Mouse (Mus musculus) G1E (cell line): ENCODE results near the gene Myh11. TPM values are rescaled to one million over a fixed set of nuclear protein-coding genes. Genes with fewer than 3 reads are reported as not detected.

Experiments
- ATAC-seq: 2 replicates; pipeline ENCODE4 v1.8.0; 2016; ENCODE audit warnings: mild to moderate bottlenecking; ENCODE audit not compliant: insufficient number of reproducible peaks, poor library complexity, low FRiP score, severe bottlenecking; ENCODE audit errors: extremely low read depth
- DNase-seq: peaks from one replicate; pipeline ENCODE4 v3.0.0; 2012; ENCODE audit warnings: low spot score
- H3K27me3 ChIP-seq: 2 replicates; pipeline ENCODE4 v1.6.1; 2012; ENCODE audit warnings: mild to moderate bottlenecking, low read length, inconsistent platforms; ENCODE audit not compliant: insufficient read depth
- H3K36me3 ChIP-seq: replicated peaks from 2 replicates; pipeline ENCODE3; 2012; ENCODE audit warnings: mild to moderate bottlenecking, inconsistent platforms
- H3K4me1 ChIP-seq: 2 replicates; pipeline ENCODE4 v1.6.1; 2012; ENCODE audit warnings: low read depth, low read length, inconsistent platforms, mixed read lengths; ENCODE audit not compliant: insufficient read depth
- H3K4me3 ChIP-seq: 2 replicates; pipeline ENCODE4 v1.5.1; 2012; ENCODE audit warnings: low read depth, mild to moderate bottlenecking, inconsistent platforms, low read length, moderate library complexity, mixed read lengths
- H3K9me3 ChIP-seq: replicated peaks from 2 replicates; pipeline ENCODE4 v1.6.1; 2012; ENCODE audit warnings: inconsistent platforms
- CTCF ChIP-seq: IDR thresholded peaks from 2 replicates; pipeline ENCODE4 v1.5.1; 2012; ENCODE audit warnings: low read depth, low read length, inconsistent platforms, mixed read lengths
- GATA1 ChIP-seq: IDR thresholded peaks from 2 replicates; pipeline ENCODE4 v1.6.1; 2012; ENCODE audit warnings: borderline replicate concordance, low read length, inconsistent platforms, mixed read lengths
- GATA2 ChIP-seq: IDR thresholded peaks from 2 replicates; pipeline ENCODE4 v1.6.1; 2012; ENCODE audit warnings: low read depth, low read length, inconsistent platforms, borderline replicate concordance
- POLR2AphosphoS5 ChIP-seq: IDR thresholded peaks from 2 replicates; pipeline ENCODE4 v1.6.1; 2012; ENCODE audit warnings: low read depth, low read length, inconsistent platforms; ENCODE audit not compliant: insufficient replicate concordance
- TAL1 ChIP-seq: conservative IDR thresholded peaks from 2 replicates; pipeline ENCODE4 v1.6.1; 2012; ENCODE audit warnings: low read depth, low read length, inconsistent platforms, mixed read lengths
- polyA plus RNA-seq: library from polyadenylated mRNA; stranded (reverse); fragments of >175 nt; gene quantifications from 2 replicates; pipeline ENCODE4 v1.2.3, GENCODE M21; 2012
- total RNA-seq, 2 experiments: library from RNA; stranded (forward) in 1 of 2; stranded (reverse) in 1 of 2; fragments of 200-1000 nt in 1 of 2; fragments of >200 nt in 1 of 2; fragmentation: Nextera tagmentation in 1 of 2; gene quantifications; 2 replicates each; pipeline ENCODE4 v1.2.3; 2014 to 2017

Gene Myh11
- total and polyA plus RNA-seq, 3 experiments = 0.01 to 0.22 TPM; not detected in 1

GRCm38 (mm10) chr16:14180163-14180733 lies 110.9 kb downstream of the Myh11 start:
- DNase-seq = no peak
- Histone ChIP-seq H3K4me3 (no peak overlapping the region), H3K36me3 (peaks cover 97% of the 10 kb centered on the region), H3K27me3 (no peaks in the 10 kb centered on the region), H3K4me1 (peaks cover 9% of the 10 kb centered on the region), H3K9me3 (no peaks in the 10 kb centered on the region)
- ATAC-seq = no peak
- no peak for TF ChIP-seq POLR2AphosphoS5
- TF ChIP-seq GATA2 = no peak
- no peak for TF ChIP-seq TAL1
- TF ChIP-seq CTCF = no peak
- TF ChIP-seq GATA1 = no peak

- no peaks in the 10 kb centered on the region for H3K9me3 ChIP-seq
- ATAC-seq (no peak), DNase-seq (no peak)
- no peak overlapping the region for H3K4me3 ChIP-seq
- no peaks in the 10 kb centered on the region for H3K27me3 ChIP-seq
- H3K4me1 ChIP-seq = peaks cover 9% of the 10 kb centered on the region
- H3K36me3 ChIP-seq = peaks cover 98% of the 10 kb centered on the region
- TF ChIP-seq GATA1 (no peak), POLR2AphosphoS5 (no peak), TAL1 (no peak), GATA2 (no peak), CTCF (no peak)
Observed at GRCm38 (mm10) chr16:14178041-14178440, 113.1 kb downstream of the Myh11 start.

GRCm38 (mm10) chr16:14169706-14170105 lies 121.5 kb downstream of the Myh11 start:
- H3K36me3 ChIP-seq = peaks cover 89% of the 10 kb centered on the region
- H3K4me3 ChIP-seq = no peak overlapping the region
- TF ChIP-seq TAL1 (no peak), GATA2 (no peak), GATA1 (no peak), CTCF (no peak), POLR2AphosphoS5 (no peak)

GRCm38 (mm10) chr16:14166490-14166889 lies 124.7 kb downstream of the Myh11 start:
- no peak for TF ChIP-seq TAL1
- ATAC-seq (no peak), DNase-seq (no peak)
- no peaks in the 10 kb centered on the region for H3K9me3 ChIP-seq
- H3K36me3 ChIP-seq = peaks cover 57% of the 10 kb centered on the region
- H3K4me1 ChIP-seq = peaks cover 43% of the 10 kb centered on the region
- H3K4me3 ChIP-seq = no peak overlapping the region
- no peaks in the 10 kb centered on the region for H3K27me3 ChIP-seq

More at GRCm38 (mm10) chr16:14169706-14170105, 121.5 kb downstream of the Myh11 start:
- H3K4me1 ChIP-seq = peaks cover 20% of the 10 kb centered on the region
- DNase-seq (no peak), ATAC-seq (no peak)
- H3K9me3 ChIP-seq = no peaks in the 10 kb centered on the region
- no peaks in the 10 kb centered on the region for H3K27me3 ChIP-seq

GRCm38 (mm10) chr16:14163731-14164130 lies 127.4 kb downstream of the Myh11 start:
- no peak for ATAC-seq
- no peak for TF ChIP-seq TAL1
- no peak for TF ChIP-seq GATA2
- TF ChIP-seq POLR2AphosphoS5 = no peak
- no peak for TF ChIP-seq GATA1
- no peak for TF ChIP-seq CTCF
- Histone ChIP-seq H3K4me1 (peaks cover 54% of the 10 kb centered on the region), H3K4me3 (peak overlapping the region; percentile 79), H3K9me3 (no peaks in the 10 kb centered on the region), H3K36me3 (peaks cover 30% of the 10 kb centered on the region), H3K27me3 (no peaks in the 10 kb centered on the region)
- peak; percentile 22 for DNase-seq

GRCm38 (mm10) chr16:14162988-14163416 lies 128.2 kb downstream of the Myh11 start, which contains the start of the genes Nde1 and Marf1:
TSS of gene Nde1 (plus strand) at chr16:14163275.
TSS of gene Marf1 (minus strand) at chr16:14163351.
- Histone ChIP-seq H3K27me3 (no peaks in the 10 kb centered on the region), H3K9me3 (no peaks in the 10 kb centered on the region), H3K4me3 (peak within 1 kb of the TSS; percentile 79), H3K36me3 (peaks cover 23% of the 10 kb centered on the region), H3K4me1 (peaks cover 57% of the 10 kb centered on the region)
- TF ChIP-seq CTCF (no peak), POLR2AphosphoS5 (no peak), TAL1 (no peak), GATA2 (no peak), GATA1 (no peak)
- ATAC-seq (peak; percentile 69), DNase-seq (peak; percentile 99)

GRCm38 (mm10) chr16:14160941-14161340 lies 130.2 kb downstream of the Myh11 start:
- peaks cover 14% of the 10 kb centered on the region for H3K36me3 ChIP-seq
- DNase-seq (no peak), ATAC-seq (no peak)
- H3K4me1 ChIP-seq = peaks cover 62% of the 10 kb centered on the region
- TF ChIP-seq GATA1 = no peak
- no peak for TF ChIP-seq GATA2
- TF ChIP-seq CTCF = no peak
- no peak overlapping the region for H3K4me3 ChIP-seq
- H3K9me3 ChIP-seq = no peaks in the 10 kb centered on the region
- H3K27me3 ChIP-seq = no peaks in the 10 kb centered on the region
